Mouse (Mus musculus) kidney, postnatal 0 days (tissue): ENCODE measurements around the gene Ppp3ca. TPM values are rescaled to one million over a fixed set of nuclear protein-coding genes. Genes with fewer than 3 reads are reported as not detected.
A peak's percentile ranks its signal among the peaks of the same experiment; 100 is the strongest.

Experiments used
- ATAC-seq: fragments of 200-750 bp; cut with Nextera tagmentation; replicated peaks from 2 replicates; pipeline ENCODE4 v1.8.0; 2017; ENCODE audit warnings: low read depth, moderate number of reproducible peaks, moderate TSS enrichment, moderate library complexity; ENCODE audit not compliant: low FRiP score
- DNase-seq: peaks from one replicate; pipeline ENCODE4 v3.0.0-alpha.2; 2016; ENCODE audit warnings: low spot score
- H3K27ac ChIP-seq: fragments of 300-500 bp; sonication (generic); 2 replicates; pipeline ENCODE4 v1.5.1; 2014; ENCODE audit warnings: mild to moderate bottlenecking
- H3K27me3 ChIP-seq: fragments of 300-500 bp; sonication (generic); 2 replicates; pipeline ENCODE4 v1.6.1; 2014; ENCODE audit warnings: low read length, mixed read lengths; ENCODE audit not compliant: insufficient read depth
- H3K36me3 ChIP-seq: fragments of 300-500 bp; sonication (generic); 2 replicates; pipeline ENCODE4 v1.6.1; 2014; ENCODE audit warnings: low read length, mixed read lengths; ENCODE audit not compliant: insufficient read depth
- H3K4me1 ChIP-seq: fragments of 300-500 bp; sonication (generic); replicated peaks from 2 replicates; pipeline ENCODE4 v1.6.1; 2014; ENCODE audit warnings: antibody characterized with exemption, low read length, mixed read lengths; ENCODE audit not compliant: insufficient read depth
- H3K4me2 ChIP-seq: fragments of 300-500 bp; sonication (generic); 2 replicates; pipeline ENCODE4 v1.6.1; 2014; ENCODE audit warnings: mild to moderate bottlenecking, low read length, moderate library complexity, mixed read lengths
- H3K4me3 ChIP-seq: fragments of 300-500 bp; sonication (generic); replicated peaks from 2 replicates; pipeline ENCODE4 v1.5.1; 2014; ENCODE audit warnings: low read depth, low read length
- H3K9ac ChIP-seq: fragments of 300-500 bp; sonication (generic); 2 replicates; pipeline ENCODE4 v1.6.1; 2014; ENCODE audit warnings: low read depth, low read length
- H3K9me3 ChIP-seq: fragments of 300-500 bp; sonication (generic); replicated peaks from 2 replicates; pipeline ENCODE4 v1.6.1; 2016; ENCODE audit warnings: low read length, inconsistent platforms, mixed read lengths
- CTCF ChIP-seq: IDR thresholded peaks from 2 replicates; pipeline ENCODE4 v1.5.1; 2016; ENCODE audit warnings: antibody characterized with exemption, low read depth, mild to moderate bottlenecking, moderate library complexity
- WGBS: fragments of 180-500 bp; shearing (Covaris S2); extraction: QIAGEN DNeasy Blood & Tissue Kit; methylation state at CpG from one replicate; pipeline ENCODE4 v1.1.7; 2014; 5-methylcytosine and 5-hydroxymethylcytosine counted together
- polyA plus RNA-seq: library from polyadenylated mRNA; unstranded; fragments of >200 nt; fragmentation: Nextera tagmentation; extraction: Ambion mirVana; gene quantifications from 2 replicates; pipeline ENCODE4 v1.2.1, GENCODE M21; 2015

Ppp3ca gene
- polyA plus RNA-seq, 1 experiment from 2014 or later = 66.1 TPM

DNA sequence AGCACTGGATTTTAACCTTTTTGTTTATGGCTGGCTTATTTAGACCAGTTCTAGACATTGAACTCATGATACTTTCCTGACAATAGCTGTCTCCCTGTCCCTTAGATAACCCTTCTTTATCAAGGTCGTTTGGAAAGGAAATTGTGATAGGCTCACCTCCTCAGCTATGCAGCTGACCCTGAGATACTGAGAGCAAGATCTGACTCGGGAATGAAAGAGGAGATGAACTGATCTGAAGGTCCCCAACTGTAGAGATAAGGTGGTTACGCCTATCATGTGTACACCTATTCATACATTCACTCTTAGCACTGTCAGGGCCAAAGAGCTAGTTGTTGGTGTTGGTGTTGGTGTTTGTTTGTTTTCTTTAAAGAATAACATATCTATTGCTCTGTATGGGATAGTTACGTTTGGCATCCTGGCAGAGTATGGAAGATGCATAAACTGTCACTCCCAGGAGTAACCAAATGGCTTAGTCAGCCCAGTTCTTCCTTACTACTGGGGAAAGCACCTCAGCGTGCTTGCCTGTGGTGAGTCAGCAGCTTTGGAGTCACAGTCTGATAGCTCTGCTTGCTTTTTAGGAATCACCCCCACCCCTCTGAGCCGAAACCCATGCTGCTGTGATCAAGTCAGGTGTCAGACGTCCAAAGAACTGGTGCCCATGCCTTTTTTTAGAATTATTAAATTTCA is 91.5 kb downstream of the Ppp3ca start:
- Histone ChIP-seq H3K4me3 (no peak overlapping the region), H3K9me3 (no peaks in the 10 kb centered on the region), H3K4me2 (no peak overlapping the region), H3K9ac (no peak overlapping the region), H3K4me1 (no peaks in the 10 kb centered on the region), H3K36me3 (no peaks in the 10 kb centered on the region), H3K27me3 (no peaks in the 10 kb centered on the region), H3K27ac (no peak overlapping the region)
- no peak for TF ChIP-seq CTCF
- no peak for DNase-seq
- no peak for ATAC-seq
- WGBS = 64% methylated on average over 7 of the region's 7 CpGs

DNA sequence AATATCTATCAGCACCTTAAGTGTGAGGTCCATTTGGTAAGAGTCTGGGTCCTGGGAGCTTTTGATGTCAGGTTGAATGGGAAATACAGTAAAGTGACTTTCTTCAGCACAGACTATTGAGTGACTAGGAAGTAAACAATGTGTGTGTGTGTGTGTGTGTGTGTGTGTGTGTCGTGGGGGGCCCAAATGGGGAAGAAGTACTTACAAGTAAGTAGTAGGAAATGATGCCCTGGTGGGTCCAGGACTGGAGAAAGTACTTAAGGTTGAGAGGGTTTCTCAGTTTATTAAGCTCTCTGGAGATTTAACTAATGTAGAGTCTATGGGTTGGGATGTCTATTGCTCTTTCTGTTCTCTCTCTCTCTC is 92.0 kb downstream of the Ppp3ca start:
- Histone ChIP-seq H3K27ac (no peak overlapping the region), H3K9me3 (no peaks in the 10 kb centered on the region), H3K27me3 (no peaks in the 10 kb centered on the region), H3K36me3 (no peaks in the 10 kb centered on the region), H3K4me1 (no peaks in the 10 kb centered on the region), H3K4me2 (no peak overlapping the region), H3K4me3 (no peak overlapping the region), H3K9ac (no peak overlapping the region)
- no peak for DNase-seq
- TF ChIP-seq CTCF = no peak
- no peak for ATAC-seq
- 68% methylated on average over 1 of the region's 1 CpGs for WGBS

DNA sequence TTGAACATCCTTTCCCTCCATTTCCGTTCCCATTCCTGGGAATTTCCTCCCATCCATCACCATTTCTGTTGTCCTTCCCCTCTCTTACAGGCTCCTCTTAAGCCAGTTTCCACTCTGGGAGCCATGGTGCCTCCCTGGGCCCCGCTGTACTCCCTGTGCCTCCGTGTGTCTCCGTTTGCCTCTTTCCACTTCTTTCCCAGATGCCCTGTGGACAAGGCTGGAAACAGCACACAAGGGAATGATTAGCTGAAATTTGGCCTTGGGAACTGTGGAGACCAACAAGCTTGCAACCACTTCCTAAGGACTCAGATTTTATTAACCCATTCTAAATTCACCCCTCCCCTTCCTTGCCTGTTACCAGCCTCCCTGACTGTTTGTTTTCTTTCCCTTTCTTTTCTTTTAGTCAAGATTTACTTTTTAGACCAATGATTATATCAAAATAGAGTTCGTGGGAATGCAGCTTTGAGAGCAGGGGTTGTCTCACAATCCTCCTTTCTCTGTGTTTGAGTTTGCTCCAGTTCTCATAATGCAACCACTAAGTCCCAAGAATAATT is 93.9 kb downstream of the Ppp3ca start:
- H3K36me3 ChIP-seq = no peaks in the 10 kb centered on the region
- H3K9me3 ChIP-seq = no peaks in the 10 kb centered on the region
- H3K27me3 ChIP-seq = no peaks in the 10 kb centered on the region
- 25% methylated on average over 5 of the region's 5 CpGs for WGBS
- no peak for DNase-seq
- no peak for ATAC-seq
- no peak overlapping the region for H3K4me3 ChIP-seq
- no peak overlapping the region for H3K9ac ChIP-seq
- no peak overlapping the region for H3K4me2 ChIP-seq
- no peak for TF ChIP-seq CTCF
- no peak overlapping the region for H3K27ac ChIP-seq
- H3K4me1 ChIP-seq = no peaks in the 10 kb centered on the region

DNA sequence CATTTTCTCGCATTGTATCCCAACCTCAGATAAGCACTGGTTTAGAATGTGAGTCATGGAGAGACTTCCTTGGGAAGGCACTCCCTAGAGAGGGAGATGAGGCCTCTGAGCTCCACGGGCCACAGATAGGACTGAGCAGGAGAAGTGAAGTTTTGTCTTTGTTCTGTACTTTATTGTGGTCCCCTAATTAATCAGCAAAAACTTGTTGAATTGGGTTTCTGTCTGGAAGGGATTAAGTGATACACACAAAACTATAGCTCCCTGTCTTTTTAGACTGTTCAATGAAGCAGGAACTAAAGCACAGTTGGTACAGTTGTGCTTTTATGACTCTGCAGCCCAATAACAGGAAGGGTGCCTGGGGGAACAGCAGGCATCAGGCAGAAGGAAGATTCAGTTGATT is 95.6 kb downstream of the Ppp3ca start:
- H3K4me2 ChIP-seq = no peak overlapping the region
- no peaks in the 10 kb centered on the region for H3K4me1 ChIP-seq
- H3K9ac ChIP-seq = no peak overlapping the region
- H3K4me3 ChIP-seq = no peak overlapping the region
- TF ChIP-seq CTCF = no peak
- H3K27me3 ChIP-seq = no peaks in the 10 kb centered on the region
- H3K27ac ChIP-seq = no peak overlapping the region
- DNase-seq (no peak), ATAC-seq (no peak)
- H3K36me3 ChIP-seq = no peaks in the 10 kb centered on the region
- no peaks in the 10 kb centered on the region for H3K9me3 ChIP-seq
- WGBS = 56% methylated on average over 2 of the region's 2 CpGs

GRCm38 (mm10) chr3:136768775-136769485 is 99.0 kb downstream of the Ppp3ca start:
- Histone ChIP-seq H3K27ac (no peak overlapping the region), H3K27me3 (no peaks in the 10 kb centered on the region), H3K4me2 (no peak overlapping the region), H3K4me1 (no peaks in the 10 kb centered on the region), H3K9ac (no peak overlapping the region), H3K36me3 (no peaks in the 10 kb centered on the region), H3K4me3 (no peak overlapping the region), H3K9me3 (no peaks in the 10 kb centered on the region)
- no peak for DNase-seq
- TF ChIP-seq CTCF = no peak
- WGBS = 72% methylated on average over 5 of the region's 5 CpGs
- no peak for ATAC-seq

DNA sequence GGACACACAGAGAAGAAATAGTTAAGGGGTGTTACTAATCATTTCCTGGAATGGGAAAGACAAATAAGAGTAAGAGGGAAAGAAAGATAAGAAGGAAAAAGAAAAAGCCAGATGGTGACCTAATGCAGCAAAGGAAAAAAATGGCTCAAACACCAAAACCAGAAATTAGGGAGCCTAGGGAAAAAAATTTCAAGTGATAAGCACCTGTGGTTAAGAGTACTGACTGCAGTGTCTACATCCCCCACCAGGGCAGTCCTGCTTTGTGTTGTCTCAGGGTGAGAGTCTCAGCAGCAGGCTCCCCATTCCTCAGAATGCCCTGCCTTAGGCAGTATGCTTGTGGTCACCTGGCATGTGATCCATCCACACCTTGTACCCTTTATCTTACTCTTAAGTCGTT is 99.6 kb downstream of the Ppp3ca start:
- DNase-seq (no peak), ATAC-seq (no peak)
- H3K27me3 ChIP-seq = no peaks in the 10 kb centered on the region
- H3K27ac ChIP-seq = no peak overlapping the region
- no peaks in the 10 kb centered on the region for H3K36me3 ChIP-seq
- TF ChIP-seq CTCF = 0 out of 2 replicates have a peak, but pooled peaks have one; percentile 4
- no peaks in the 10 kb centered on the region for H3K4me1 ChIP-seq
- no peak overlapping the region for H3K9ac ChIP-seq
- no peak overlapping the region for H3K4me2 ChIP-seq
- H3K9me3 ChIP-seq = no peaks in the 10 kb centered on the region
- H3K4me3 ChIP-seq = no peak overlapping the region
- WGBS = 77% methylated on average over 1 of the region's 1 CpGs
